Mouse (Mus musculus) midbrain, embryonic 13.5 days (tissue): Measurements from ENCODE around the gene Hist1h4a. TPM values are rescaled to one million over a fixed set of nuclear protein-coding genes. Genes with fewer than 3 reads are reported as not detected.

Experiments
- ATAC-seq: fragments of 200-750 bp; cut with Nextera tagmentation; 2 replicates; pipeline ENCODE4 v1.8.0; 2017; ENCODE audit warnings: mild to moderate bottlenecking, moderate TSS enrichment, moderate library complexity
- H3K27ac ChIP-seq: fragments of 300-500 bp; sonication (generic); 2 replicates; pipeline ENCODE4 v1.5.1; 2015; ENCODE audit warnings: inconsistent platforms, mild to moderate bottlenecking, moderate library complexity
- H3K27me3 ChIP-seq: fragments of 300-500 bp; sonication (generic); 2 replicates; pipeline ENCODE4 v1.6.1; 2015; ENCODE audit warnings: mild to moderate bottlenecking, inconsistent platforms
- H3K36me3 ChIP-seq: fragments of 300-500 bp; sonication (generic); 2 replicates; pipeline ENCODE4 v1.6.1; 2015; ENCODE audit warnings: mild to moderate bottlenecking, inconsistent platforms
- H3K4me1 ChIP-seq: fragments of 300-500 bp; sonication (generic); replicated peaks from 2 replicates; pipeline ENCODE4 v1.6.1; 2015; ENCODE audit warnings: inconsistent platforms
- H3K4me2 ChIP-seq: fragments of 300-500 bp; sonication (generic); replicated peaks from 2 replicates; pipeline ENCODE4 v1.6.1; 2015; ENCODE audit warnings: moderate library complexity, mild to moderate bottlenecking, inconsistent platforms
- H3K4me3 ChIP-seq: fragments of 300-500 bp; sonication (generic); replicated peaks from 2 replicates; pipeline ENCODE4 v1.5.1; 2015; ENCODE audit warnings: mild to moderate bottlenecking, inconsistent platforms
- H3K9ac ChIP-seq: fragments of 300-500 bp; sonication (generic); replicated peaks from 2 replicates; pipeline ENCODE4 v1.6.1; 2015; ENCODE audit warnings: mild to moderate bottlenecking, inconsistent platforms
- H3K9me3 ChIP-seq: fragments of 300-500 bp; sonication (generic); 2 replicates; pipeline ENCODE4 v1.6.1; 2016; ENCODE audit warnings: mild to moderate bottlenecking, inconsistent platforms
- WGBS: fragments of 180-500 bp; shearing (Covaris S2); methylation state at CpG from one replicate; pipeline ENCODE4 v1.1.7; 2015; 5-methylcytosine and 5-hydroxymethylcytosine counted together
- polyA plus RNA-seq: library from polyadenylated mRNA; unstranded; fragments of >200 nt; fragmentation: Nextera tagmentation; extraction: Ambion mirVana; gene quantifications from 2 replicates; pipeline ENCODE4 v1.2.1, GENCODE M21; 2015

Gene Hist1h4a
- polyA plus RNA-seq, 1 experiment from 2014 or later, result 0.57 TPM

DNA sequence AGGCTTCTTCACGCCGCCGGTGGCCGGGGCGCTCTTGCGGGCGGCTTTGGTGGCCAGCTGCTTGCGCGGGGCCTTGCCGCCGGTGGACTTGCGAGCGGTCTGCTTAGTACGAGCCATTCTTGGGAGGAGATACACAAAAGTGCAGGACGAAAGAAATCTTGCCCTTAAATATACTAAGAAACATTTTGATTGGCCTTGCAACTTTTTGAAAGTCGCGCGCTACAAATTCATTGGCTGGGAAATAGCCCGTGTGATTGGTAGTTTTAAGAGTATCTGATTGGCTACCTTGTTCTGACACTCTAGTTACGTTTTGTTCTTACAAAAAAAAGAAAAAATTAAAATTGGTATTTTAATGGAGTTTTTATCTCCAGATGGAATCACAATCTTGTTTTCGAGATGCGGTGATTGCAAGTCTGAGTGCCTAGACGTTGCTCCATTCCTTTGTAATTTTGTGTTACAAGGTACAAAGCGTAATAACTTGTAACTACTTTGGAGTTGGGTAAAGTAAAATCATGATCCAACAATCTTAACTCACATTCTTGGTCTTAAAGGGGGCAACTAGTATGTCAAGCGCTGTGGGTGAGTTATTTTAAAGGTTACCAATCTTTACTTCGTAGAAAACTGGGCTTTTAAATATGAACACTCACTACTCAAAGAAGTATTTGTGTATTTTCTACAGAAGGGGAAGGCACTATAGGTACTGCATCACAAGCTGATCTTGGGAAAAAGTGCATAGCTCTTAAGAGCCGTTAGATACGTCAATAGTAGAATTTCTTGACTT is 15.5 kb downstream of the Hist1h4a start, which contains the start of gene Hist1h3c:
Gene Hist1h3c (minus strand): TSS at position 222 of the 781 bp plus-strand sequence.
- Histone ChIP-seq H3K4me2 (peak within 1 kb of the TSS; percentile 66), H3K9ac (peak within 1 kb of the TSS; percentile 50), H3K36me3 (no peaks in the 10 kb centered on the region), H3K9me3 (no peaks in the 10 kb centered on the region), H3K27ac (peak within 1 kb of the TSS; percentile 94), H3K27me3 (no peaks in the 10 kb centered on the region), H3K4me1 (peaks cover 25% of the 10 kb centered on the region), H3K4me3 (peak within 1 kb of the TSS; percentile 39)
- peak; percentile 58 for ATAC-seq
- under 1% methylated on average over 25 of the region's 28 CpGs for WGBS

DNA sequence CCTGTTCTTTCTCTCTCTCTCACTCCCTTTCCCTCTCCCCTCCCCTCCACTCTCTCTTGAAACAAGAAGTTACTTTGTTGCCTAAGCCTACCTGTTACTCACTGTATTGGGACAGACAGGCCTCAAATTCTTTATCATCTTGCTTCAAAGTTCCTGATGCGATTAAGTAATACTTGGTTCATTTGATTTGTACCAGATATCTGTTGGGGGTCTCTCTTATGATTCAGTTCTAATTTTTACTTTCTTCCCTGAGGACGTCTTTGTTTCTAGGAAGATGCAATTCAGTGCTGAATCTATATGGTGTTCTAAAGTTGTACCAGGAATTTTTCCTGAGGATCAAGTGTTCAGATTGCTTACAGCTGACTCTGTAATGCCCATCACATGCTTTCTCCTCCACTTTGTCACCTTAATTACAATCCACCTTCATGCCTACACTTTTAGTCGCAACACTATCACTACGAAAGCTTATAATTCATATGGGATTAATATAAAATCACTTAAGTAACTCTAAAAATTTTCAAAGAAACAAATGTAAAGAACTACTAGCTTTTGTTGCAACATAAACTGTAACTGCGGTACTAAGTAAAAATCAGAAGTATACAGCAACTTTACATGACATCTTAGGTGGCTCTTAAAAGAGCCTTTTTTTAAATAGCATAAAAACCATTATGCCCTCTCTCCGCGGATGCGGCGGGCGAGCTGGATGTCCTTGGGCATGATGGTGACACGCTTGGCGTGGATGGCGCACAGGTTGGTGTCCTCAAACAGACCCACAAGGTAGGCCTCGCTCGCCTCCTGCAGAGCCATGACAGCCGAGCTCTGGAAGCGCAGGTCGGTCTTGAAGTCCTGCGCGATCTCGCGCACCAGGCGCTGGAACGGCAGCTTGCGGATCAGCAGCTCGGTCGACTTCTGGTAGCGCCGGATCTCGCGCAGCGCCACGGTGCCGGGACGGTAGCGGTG is 16.3 kb downstream of the Hist1h4a start:
- Histone ChIP-seq H3K36me3 (no peaks in the 10 kb centered on the region), H3K9ac (peak overlapping the region; percentile 39; the same call in 1 of the 2 replicates), H3K27ac (peak overlapping the region; percentile 19; the same call in 1 of the 2 replicates), H3K9me3 (no peaks in the 10 kb centered on the region), H3K4me3 (peak overlapping the region; percentile 39), H3K4me2 (peak overlapping the region; percentile 66), H3K4me1 (peaks cover 34% of the 10 kb centered on the region), H3K27me3 (no peaks in the 10 kb centered on the region)
- ATAC-seq, result no peak
- WGBS, result 2% methylated on average over 15 of the region's 36 CpGs

DNA sequence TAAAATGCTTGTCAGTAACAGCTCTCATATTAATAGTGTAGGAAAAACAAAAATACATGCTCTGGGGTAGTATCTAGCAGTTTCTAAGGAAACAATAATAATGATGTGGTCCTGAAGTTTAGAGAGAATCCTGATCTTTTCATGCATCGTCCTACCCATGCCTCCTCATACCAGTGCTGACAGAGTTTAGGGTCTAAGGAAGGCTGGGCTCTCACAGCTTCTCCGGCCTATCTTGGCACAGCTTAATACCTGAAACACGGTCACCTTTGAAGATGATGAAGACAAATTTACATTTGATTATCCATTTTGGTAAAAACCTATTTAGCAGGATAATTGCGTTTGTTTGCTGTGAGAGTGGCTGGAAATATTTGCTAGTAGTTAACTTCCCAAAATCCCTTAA is 17.1 kb downstream of the Hist1h4a start:
- H3K4me1 ChIP-seq, result peaks cover 41% of the 10 kb centered on the region
- H3K36me3 ChIP-seq, result no peaks in the 10 kb centered on the region
- WGBS, result 39% methylated on average over 4 of the region's 4 CpGs
- H3K9ac ChIP-seq, result no peak overlapping the region
- peak overlapping the region; percentile 66; the same call in 1 of the 2 replicates for H3K4me2 ChIP-seq
- no peaks in the 10 kb centered on the region for H3K27me3 ChIP-seq
- peak overlapping the region; percentile 39; the same call in 1 of the 2 replicates for H3K4me3 ChIP-seq
- H3K9me3 ChIP-seq, result no peaks in the 10 kb centered on the region
- no peak for ATAC-seq
- peak overlapping the region; percentile 19; the same call in 1 of the 2 replicates for H3K27ac ChIP-seq

DNA sequence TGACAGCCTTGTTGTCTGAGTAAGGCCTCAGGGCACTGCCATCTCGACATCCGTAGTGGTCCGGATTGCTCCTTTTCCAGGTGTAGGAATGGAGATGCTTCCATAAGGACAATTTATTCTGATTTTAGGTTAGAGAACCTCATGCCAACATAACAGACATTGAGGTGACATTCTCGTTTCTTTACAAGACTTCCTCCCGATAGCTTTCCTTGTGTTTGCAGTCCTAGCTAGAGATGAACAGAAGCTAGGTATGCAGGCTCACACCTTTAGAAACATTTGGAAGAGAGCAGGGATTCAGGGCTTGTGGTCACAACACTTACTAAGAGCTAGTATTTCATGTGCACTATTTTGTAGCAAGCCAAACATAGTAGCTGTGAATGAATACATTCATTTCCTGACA is 17.8 kb downstream of the Hist1h4a start:
- Histone ChIP-seq H3K4me1 (peaks cover 41% of the 10 kb centered on the region), H3K4me3 (no peak overlapping the region), H3K9me3 (no peaks in the 10 kb centered on the region), H3K9ac (no peak overlapping the region), H3K27me3 (no peaks in the 10 kb centered on the region), H3K4me2 (no peak overlapping the region), H3K27ac (no peak overlapping the region), H3K36me3 (no peaks in the 10 kb centered on the region)
- no peak for ATAC-seq
- 80% methylated on average over 5 of the region's 5 CpGs for WGBS

DNA sequence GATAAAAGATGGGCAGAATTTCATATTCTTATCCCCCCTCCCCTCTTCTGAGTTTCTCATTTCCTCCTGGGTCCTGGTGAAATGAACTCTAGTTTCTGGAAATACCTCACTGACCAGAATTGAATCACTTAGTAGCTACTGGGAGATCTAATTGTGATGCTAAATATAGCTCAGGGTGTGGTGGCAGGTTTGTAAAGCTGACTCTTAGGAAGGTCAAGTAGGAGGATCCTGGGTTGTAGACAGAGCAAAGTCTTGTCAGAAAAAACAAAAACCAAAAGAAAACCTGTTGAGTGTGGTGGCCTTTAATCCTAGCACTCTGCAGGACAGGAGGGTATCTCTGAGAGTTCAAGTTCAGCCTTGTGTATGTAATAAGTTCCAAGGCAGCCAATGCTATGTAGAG is 19.0 kb downstream of the Hist1h4a start:
- Histone ChIP-seq H3K27ac (no peak overlapping the region), H3K9ac (no peak overlapping the region), H3K36me3 (no peaks in the 10 kb centered on the region), H3K4me1 (peaks cover 35% of the 10 kb centered on the region), H3K27me3 (no peaks in the 10 kb centered on the region), H3K4me2 (no peak overlapping the region), H3K9me3 (no peaks in the 10 kb centered on the region), H3K4me3 (no peak overlapping the region)
- ATAC-seq, result no peak

DNA sequence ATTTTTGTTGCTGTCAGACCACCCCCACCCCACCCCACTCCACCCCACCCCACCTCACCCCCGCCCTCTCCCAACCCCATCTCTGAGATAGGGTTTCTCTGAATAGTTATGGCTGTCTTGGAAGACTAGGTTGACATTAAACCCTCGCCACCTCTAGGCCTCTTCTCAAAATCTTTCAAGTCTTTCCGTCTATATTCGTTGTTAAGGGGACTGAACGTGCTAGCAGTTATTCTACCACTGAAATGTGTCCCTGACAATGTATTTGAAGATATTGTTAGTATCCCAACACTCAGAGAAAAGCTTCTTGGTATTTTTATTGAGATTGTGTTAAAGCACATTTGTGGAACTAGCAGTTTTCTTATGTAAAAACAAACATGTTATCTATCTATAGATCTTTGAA is 20.1 kb downstream of the Hist1h4a start:
- no peaks in the 10 kb centered on the region for H3K27me3 ChIP-seq

DNA sequence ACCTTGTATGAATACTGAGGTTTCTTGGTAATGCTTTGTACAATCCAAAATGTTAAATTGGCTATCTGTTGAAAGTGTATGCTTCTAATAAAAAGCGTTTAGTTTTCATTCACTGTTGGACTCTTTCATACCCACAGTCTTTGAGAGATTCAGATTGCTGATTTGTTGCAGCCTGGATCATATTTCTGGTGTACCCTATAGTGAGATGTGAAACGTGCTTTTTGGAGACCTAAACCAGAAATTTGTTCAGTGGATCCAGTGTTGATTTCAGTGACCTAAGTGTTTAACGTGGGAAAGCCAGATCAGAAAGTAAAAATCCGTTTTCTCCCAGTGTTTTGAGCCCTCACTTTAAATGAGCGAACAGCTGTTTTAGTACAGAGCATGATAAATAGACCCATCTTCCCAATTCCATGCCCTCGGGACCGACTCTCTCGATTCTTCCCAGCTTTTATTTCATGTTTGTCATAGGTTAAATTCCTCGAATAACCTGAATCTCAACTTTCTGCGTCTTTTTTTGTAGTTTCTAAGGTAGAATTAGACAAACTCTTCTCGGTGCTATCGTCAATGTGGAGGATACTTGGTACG is 20.7 kb downstream of the Hist1h4a start:
- Histone ChIP-seq H3K9ac (peak overlapping the region; percentile 75), H3K9me3 (no peaks in the 10 kb centered on the region), H3K36me3 (no peaks in the 10 kb centered on the region), H3K27me3 (no peaks in the 10 kb centered on the region), H3K4me1 (peaks cover 30% of the 10 kb centered on the region), H3K4me2 (peak overlapping the region; percentile 100), H3K27ac (peak overlapping the region; percentile 91), H3K4me3 (peak overlapping the region; percentile 46)
- WGBS, result 40% methylated on average over 13 of the region's 13 CpGs
- no peak for ATAC-seq

More for the DNA sequence above, 20.1 kb downstream of the Hist1h4a start:
- ATAC-seq, result no peak
- no peak overlapping the region for H3K4me3 ChIP-seq
- peak overlapping the region; percentile 100; the same call in 1 of the 2 replicates for H3K4me2 ChIP-seq
- peaks cover 33% of the 10 kb centered on the region for H3K4me1 ChIP-seq
- H3K9ac ChIP-seq, result no peak overlapping the region
- 64% methylated on average over 5 of the region's 5 CpGs for WGBS
- H3K36me3 ChIP-seq, result no peaks in the 10 kb centered on the region
- no peaks in the 10 kb centered on the region for H3K9me3 ChIP-seq
- no peak overlapping the region for H3K27ac ChIP-seq

DNA sequence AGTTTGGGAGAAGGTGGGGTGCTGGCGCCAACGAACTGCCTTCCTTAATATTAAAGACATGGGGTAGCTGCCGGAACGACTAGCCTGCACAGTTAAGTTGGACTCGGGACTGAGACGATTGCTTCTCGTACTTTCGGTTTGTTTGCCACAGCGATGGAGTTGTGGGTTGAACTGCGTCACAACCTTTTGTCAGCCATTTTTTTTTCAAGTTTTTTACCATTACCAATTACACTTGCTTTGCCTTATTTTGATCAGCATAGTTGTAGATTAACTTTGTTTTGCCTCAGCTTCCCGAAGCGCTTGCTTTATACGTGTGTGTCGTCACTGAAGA is 21.1 kb downstream of the Hist1h4a start:
- no peaks in the 10 kb centered on the region for H3K36me3 ChIP-seq
- peak overlapping the region; percentile 100 for H3K4me2 ChIP-seq
- peak overlapping the region; percentile 46 for H3K4me3 ChIP-seq
- peak overlapping the region; percentile 75 for H3K9ac ChIP-seq
- no peaks in the 10 kb centered on the region for H3K9me3 ChIP-seq
- peaks cover 29% of the 10 kb centered on the region for H3K4me1 ChIP-seq
- peak overlapping the region; percentile 91 for H3K27ac ChIP-seq
- H3K27me3 ChIP-seq, result no peaks in the 10 kb centered on the region
- ATAC-seq, result no peak
- WGBS, result 1% methylated on average over 14 of the region's 14 CpGs

DNA sequence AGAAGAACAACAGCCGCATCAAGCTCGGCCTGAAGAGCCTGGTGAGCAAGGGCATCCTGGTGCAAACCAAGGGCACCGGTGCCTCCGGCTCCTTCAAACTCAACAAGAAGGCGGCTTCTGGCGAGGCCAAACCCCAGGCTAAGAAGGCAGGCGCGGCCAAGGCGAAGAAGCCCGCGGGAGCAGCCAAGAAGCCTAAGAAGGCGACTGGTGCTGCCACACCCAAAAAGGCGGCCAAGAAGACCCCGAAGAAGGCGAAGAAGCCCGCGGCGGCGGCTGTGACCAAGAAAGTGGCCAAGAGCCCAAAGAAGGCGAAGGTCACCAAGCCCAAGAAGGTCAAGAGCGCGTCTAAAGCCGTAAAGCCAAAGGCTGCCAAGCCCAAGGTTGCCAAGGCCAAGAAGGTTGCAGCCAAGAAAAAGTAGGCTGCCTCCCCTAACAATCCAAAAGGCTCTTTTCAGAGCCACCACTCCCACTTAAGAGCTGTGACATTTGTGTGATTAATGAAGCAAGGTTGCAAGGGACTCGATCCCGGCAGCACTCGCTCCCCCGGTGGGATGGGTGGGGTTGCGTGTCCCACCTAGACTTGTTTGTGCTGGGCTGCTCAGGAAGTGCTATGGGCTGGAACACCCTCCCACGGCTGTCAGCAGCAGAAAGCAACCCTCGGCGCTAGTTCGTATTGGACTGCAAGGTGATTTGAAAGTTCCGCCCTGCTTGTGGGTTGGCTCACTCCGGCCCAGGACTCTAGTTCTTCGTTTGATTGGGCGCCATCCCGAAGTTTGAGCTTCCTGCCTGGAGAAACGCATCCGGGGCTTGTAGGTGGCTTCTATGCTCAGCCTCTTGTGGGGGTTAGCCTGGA is 21.7 kb downstream of the Hist1h4a start:
- Histone ChIP-seq H3K36me3 (no peaks in the 10 kb centered on the region), H3K9ac (peak overlapping the region; percentile 75), H3K27me3 (no peaks in the 10 kb centered on the region), H3K9me3 (no peaks in the 10 kb centered on the region), H3K4me1 (peaks cover 25% of the 10 kb centered on the region), H3K4me3 (peak overlapping the region; percentile 46), H3K4me2 (peak overlapping the region; percentile 100), H3K27ac (peak overlapping the region; percentile 91)
- peak; percentile 90 for ATAC-seq
- WGBS, result under 1% methylated on average over 39 of the region's 39 CpGs

DNA sequence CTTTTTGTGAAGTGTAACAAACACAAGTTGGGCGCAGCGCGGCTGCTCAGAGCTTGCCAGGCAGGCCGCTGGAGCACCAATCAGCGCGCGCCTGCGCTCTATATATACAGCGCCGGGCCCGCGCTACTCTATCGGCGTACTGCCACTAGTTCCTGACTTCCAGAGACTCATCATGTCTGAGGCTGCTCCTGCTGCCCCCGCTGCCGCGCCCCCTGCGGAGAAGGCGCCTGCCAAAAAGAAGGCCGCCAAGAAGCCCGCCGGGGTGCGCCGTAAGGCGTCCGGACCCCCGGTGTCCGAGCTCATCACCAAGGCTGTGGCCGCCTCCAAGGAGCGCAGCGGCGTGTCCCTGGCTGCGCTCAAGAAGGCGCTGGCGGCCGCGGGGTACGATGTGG is 22.4 kb downstream of the Hist1h4a start, which contains the start of gene Hist1h1c:
Gene Hist1h1c (plus strand): TSS at position 132 of the 392 bp plus-strand sequence.
- WGBS, result 0% methylated on average over 36 of the region's 38 CpGs
- Histone ChIP-seq H3K36me3 (no peaks in the 10 kb centered on the region), H3K4me1 (peaks cover 25% of the 10 kb centered on the region), H3K4me3 (peak within 1 kb of the TSS; percentile 46), H3K9me3 (no peaks in the 10 kb centered on the region), H3K27me3 (no peaks in the 10 kb centered on the region), H3K4me2 (peak within 1 kb of the TSS; percentile 100), H3K27ac (peak within 1 kb of the TSS; percentile 91), H3K9ac (peak within 1 kb of the TSS; percentile 75)
- peak; percentile 97 for ATAC-seq

DNA sequence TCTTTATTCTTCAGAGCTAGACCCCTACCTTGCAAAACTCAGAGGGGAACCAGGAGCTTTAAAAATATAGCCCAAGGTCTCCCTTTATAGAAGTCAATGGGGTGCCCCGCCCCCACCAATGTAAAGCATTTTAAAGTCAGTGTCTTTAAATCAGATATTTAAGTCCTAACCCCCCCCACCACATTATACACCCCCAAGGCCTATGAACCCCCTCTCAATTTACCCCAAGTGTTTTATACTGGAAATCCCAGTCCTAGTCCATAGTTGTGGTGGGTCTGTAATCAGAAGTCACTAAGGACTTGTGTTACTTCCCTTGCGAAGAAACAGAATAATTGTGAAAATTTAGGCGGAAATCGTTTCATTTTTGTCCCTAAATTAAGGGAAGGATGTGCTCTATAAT is 23.0 kb downstream of the Hist1h4a start:
- H3K4me1 ChIP-seq, result peaks cover 25% of the 10 kb centered on the region
- H3K36me3 ChIP-seq, result no peaks in the 10 kb centered on the region
- H3K9me3 ChIP-seq, result no peaks in the 10 kb centered on the region
- peak overlapping the region; percentile 46 for H3K4me3 ChIP-seq
- no peaks in the 10 kb centered on the region for H3K27me3 ChIP-seq
- peak overlapping the region; percentile 75 for H3K9ac ChIP-seq
- H3K27ac ChIP-seq, result peak overlapping the region; percentile 91
- 16% methylated on average over 4 of the region's 4 CpGs for WGBS
- peak overlapping the region; percentile 100 for H3K4me2 ChIP-seq
- no peak for ATAC-seq
